Mouse (Mus musculus) olfactory bulb, adult 2 months (tissue): ENCODE data around the gene Sap30l.

ENCODE experiments used
- CTCF ChIP-seq: fragments of 200-500 bp; IDR thresholded peaks from 2 replicates; pipeline ENCODE4 v1.5.1; 2012; ENCODE audit warnings: low read depth, mild to moderate bottlenecking, low read length, moderate library complexity; ENCODE audit not compliant: insufficient read depth
- POLR2A ChIP-seq: fragments of 200-500 bp; IDR thresholded peaks from 2 replicates; pipeline ENCODE4 v1.6.1; 2012; ENCODE audit warnings: mild to moderate bottlenecking, low read depth, low read length, moderate library complexity; ENCODE audit not compliant: insufficient read depth

DNA sequence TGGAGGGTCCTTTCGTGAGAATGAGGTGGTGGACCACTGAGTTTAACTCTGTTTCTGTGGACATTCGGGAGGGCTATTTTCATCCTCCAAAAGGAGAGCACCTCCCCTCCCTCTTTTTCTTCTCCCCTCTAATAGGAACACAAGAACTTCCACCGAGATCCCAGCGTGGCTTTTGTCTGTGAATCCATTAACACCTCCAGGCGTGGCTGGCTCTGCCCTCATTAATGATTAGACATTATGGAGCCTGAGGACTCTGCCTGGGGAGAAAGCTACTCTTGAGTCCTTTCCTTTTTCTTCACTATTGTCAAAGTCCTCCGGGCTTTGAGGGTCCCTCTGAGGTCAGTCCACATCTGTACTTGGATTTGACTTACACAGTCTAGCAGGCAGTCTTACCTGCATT is 34.3 kb upstream of the Sap30l start:
- TF ChIP-seq POLR2A (no peak), CTCF (no peak)
